Mouse (Mus musculus) heart, adult 9 months (tissue): ENCODE results near the gene Tagln2.

ENCODE experiments used
- DNase-seq, 2 experiments: peaks; one replicate each; pipeline ENCODE4 v3.0.0; 2022; ENCODE audit warnings: low spot score in 2 of 2

Gene Tagln2

DNA sequence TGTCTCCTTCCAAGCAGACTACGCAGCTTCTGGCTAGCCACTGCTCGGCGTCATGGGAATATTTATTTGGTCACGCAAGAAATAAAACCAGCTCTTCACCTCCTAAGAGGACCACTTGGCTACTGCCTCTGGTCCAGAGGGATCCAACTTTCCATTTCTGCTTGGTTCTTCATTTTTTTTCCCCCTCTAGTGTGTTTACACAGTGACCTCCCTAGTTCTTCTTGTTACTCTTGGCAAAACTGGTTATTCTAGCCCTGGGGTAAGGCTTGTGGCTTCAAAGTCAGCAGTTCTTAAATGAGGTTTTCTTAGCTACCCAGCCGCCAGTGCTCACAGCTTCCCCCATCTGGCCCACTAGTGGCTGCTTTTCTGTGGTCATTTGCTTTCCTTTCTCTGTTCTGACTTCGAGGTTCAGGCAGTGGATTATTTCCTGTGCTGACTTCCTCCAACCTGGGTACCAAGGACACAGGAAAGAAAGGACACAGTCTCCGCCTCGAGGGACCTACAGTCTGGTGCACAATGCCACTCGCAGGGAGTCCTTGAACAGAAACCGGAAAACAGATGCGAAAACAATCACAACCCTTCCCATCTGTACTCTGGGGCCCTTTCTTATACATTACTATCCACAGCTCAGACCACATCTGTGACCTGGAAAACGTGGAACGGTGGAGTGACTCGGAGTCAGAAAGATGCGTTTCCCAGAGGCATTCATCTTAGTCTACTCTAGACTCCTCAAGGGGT is 25.3 kb downstream of the Tagln2 start:
- DNase-seq = peak; percentile 82 to 92

DNA sequence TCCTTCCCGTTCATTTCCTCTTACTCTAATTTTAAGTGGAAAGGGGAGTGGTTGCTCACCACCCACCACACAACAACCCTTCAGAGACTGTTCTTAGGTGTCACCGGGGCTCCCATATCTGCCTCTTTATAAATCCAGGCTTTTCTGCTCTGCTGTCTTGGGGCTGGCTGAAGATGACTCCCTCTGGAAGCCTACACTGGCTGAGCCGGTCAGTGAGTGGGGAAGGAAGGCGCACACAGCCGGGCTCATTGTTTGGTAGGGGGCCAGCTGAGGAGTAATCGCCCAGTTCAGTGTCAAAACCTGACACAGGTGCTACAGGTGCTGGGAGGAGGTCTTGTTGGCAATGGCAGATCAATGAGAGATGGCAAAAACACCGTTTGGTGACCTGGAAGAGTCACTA is 26.1 kb downstream of the Tagln2 start:
- no peak for DNase-seq

DNA sequence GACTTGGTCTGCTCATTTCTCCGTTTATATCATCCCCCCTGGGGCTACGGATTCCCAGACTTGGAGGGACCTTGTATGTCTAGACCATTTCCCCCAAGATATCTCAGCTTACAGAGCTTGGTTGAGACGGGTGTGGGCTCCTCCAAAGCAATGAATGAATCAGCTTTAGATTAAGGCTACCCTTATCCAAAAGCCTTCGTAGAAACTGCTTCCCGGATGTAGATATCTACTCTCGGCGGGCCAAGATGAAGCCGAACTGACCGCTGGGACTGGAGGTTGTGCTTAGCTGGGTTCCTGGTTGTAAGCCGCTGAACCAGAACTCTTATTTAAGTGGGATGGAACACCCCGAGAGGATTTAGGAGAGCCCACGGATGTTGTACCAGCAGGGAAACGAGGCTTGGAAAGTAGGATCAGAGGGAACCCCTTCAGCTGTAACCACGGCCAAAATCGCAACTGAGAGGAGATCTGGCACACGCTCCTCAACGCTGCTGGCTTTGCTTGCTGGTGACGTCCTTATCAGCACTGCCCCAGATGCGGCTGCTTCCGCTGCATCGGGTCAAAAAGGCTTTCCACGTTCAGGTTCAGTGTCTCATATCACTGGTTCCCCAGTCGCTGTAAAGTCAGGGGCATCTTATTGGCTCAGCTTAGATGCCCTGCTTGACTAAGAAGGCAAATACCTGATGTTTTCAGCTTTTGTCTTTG is 26.7 kb downstream of the Tagln2 start:
- DNase-seq = peak; percentile 78 to 80

DNA sequence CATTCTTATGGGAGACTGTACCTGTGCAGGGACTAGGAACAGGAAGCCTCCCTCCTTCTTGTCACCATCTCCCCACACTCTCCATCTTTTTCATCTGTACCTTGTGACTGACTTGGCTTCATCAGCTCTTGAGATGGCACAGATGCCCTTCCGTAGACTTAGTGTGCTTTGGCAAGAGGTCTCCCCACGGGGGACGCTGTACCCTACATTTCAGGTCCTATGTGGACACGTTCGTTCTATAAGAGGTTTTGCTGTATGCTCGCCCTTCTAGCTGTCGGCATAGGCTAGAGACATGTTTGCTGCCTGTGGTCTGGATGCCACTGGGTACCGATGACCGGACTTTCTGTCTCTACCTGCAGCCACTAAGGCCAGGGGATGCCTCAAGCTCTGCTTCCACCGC is 27.6 kb downstream of the Tagln2 start:
- no peak for DNase-seq

DNA sequence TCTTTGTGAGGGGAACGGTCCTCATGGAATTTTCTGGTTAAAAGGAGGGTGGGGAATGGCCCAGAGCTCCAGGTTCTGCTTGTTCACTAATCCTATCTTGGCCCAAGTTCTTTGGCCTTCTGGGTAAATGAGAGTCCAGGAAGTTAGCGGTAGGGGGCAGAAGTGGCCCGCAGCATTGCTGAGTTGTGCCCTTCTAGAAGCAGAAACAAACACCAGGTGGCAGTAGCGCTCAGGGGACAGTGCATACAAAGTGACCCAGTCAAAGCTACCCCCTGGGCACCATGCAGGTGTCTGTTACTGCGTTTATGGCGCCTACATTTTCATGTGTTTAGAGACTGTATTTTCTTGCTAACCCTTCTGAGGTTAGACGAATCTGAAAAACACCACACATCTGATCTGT is 28.9 kb downstream of the Tagln2 start:
- DNase-seq = peak; percentile 85 to 90

DNA sequence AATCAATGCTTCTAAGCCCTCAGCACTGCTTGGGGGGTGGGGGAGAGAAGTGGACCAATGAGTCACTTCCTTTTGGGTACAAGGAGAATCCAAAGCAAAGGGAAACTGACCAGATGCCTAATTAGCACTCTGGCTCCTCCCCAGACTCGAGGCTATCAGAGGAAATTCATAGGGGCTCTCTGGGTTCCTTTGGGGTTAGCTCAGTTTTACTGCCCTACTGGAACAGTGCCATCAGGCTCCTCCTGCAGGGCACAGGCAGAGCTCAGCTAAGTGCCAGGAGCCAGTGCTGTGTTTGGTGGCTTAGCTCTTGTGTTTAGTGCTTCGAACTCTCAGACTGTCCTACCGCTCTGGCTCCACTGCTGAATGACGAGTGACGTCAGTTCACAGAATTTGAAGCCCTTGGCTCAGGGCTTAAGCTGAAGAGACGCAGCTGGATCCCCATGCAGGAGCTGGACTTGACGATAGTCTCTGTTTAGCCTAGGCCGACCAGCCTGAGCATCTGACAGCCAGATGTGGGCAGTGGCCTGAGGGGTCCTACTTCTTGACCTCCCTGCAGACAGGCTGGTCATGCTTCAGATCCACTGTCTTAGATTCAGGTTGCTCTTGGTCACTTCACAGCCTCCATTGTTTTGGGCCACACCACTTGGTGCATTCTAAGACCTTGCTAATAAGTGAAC is 30.8 kb downstream of the Tagln2 start:
- DNase-seq = no peak

DNA sequence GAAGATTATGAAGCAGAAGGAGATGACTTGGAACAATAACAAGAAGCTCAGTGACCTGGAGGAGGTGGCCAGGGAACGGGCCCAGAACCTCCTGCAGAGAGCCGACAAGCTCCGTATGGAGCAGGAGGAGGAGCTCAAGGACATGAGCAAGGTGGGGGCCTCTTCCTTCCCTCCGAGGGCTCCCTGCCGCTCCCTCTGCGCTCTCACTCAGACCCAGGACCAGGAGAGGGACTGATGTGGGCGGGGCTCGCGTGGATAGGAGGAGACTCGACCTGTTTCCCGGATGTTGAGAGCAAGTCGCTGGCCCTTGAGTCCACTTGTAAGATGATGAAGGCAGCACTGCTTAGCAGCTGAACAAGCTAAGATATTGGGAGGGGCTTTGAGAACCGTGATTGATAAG is 32.7 kb downstream of the Tagln2 start:
- DNase-seq = peak in 1 of 2 experiments; percentile 45

DNA sequence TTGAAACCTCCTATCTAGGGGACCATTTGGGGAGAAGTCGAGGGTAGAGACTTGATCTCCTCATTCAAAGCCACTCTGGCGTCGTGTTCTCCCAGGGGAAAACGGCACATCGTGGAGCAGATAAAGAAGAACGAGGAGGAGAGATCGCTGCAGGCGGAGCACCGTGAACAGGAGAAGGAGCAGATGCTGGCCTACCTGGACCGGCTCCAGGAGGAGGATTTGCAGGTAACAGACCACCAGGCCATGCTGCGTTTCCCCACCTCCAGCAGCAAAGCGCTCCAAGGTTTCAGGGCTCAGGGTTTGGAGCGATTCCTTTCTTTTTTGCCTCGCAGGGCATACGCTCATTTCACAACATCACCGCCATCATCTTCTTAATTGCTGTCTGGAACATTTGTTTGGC is 35.3 kb downstream of the Tagln2 start:
- DNase-seq = no peak

DNA sequence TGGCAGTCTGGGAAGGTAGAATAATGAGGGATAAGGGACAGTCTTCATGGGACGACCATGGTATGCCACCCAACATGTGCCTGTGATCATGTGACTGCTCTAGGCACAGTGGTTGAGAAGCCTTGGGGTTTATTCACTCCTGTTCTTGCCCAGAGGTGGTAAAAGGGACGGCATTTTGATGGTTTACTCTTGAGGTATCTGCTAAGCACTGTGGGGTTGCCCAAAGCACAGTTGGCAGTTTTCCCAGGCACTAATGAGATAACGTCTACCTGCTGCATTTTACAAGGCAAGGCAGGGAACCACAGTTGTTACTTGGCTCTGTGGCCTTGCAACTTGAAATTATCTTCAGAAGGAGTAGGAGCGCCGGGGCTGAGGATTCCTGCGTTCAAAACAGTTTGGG is 40.0 kb downstream of the Tagln2 start:
- DNase-seq = no peak

DNA sequence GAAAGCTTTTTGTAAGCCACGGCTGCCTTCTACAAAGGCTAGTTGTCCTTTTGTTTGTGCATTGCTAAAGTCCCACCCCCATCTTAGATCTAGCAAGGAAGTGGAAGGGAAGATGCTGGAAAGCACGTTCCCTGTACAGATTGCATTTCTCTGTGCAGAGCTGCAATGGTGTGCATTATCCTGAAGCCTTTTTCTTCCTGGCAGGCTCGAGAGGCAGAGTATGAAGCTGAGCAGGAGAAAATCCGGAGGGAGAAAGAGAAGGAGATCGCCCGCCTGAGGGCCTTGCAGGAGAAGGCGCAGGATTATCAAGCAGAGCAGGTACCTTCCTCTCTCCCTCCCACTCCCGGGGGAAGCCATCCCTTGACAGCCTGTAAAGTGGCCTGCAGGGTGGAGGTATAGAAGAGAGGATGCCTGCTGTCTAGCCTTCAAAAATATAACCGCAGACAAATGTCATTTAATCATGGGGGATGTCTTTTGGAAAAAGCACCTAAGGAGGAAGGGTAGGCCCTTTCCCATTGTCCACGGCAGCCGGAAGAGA is 40.5 kb downstream of the Tagln2 start:
- DNase-seq = no peak

DNA sequence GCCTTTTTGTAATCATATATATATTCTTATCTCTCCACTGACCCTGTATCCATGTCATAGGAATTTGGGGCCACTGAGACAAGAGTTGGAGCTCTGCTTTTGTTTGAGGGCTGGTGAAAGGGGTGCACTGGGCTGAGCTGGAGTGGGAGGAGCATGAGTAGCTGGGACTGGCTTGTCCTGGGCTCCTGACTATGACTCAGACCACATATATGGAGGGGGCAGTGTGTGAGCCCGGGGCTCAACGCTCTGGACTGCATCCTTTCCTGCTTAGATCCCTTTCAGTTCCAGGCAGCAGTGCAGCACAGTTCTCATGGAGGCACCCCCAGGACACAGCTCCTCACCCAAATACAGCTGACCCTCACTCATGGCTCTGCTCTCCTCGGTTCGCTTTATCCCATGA is 46.2 kb downstream of the Tagln2 start:
- no peak for DNase-seq

DNA sequence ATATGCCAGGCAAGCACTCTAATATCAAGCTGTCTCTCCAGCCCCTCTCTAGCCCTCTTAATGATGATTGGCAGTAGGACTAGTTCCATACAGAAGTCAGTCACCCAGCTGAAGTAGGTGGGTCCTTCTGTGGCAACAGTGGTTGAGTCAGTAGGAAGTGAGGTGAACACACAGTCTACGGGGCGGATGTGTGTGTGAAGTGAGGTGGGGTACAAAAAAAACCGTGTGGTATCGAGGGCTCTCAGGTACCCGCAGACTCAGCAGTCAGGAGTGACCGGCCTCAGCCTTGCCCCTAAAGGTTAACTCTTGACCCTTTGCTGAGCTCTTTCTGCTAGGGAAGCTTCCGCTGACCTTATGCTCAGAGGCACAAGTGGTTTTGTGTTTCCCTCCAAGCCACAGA is 48.7 kb downstream of the Tagln2 start:
- DNase-seq = no peak

DNA sequence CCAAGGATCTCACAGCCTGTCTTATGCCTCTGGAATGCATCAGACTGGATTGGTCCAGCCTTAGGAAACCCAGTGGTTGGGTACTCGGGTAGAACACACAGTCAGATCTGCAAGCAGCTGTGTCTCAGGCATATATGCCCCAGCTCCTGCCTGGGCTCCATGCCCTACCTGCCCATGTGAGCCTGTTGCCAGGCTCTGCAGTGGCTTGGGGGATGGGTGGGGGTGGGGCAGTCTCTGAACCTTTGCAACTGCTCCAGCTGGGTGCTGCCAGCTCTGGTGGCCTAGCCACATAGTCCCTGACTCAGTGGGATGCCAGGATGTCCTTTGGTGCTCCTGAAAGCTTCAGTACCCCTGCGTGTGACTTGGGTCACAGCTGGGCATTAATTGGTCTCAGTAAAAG is 49.5 kb downstream of the Tagln2 start:
- DNase-seq = no peak

DNA sequence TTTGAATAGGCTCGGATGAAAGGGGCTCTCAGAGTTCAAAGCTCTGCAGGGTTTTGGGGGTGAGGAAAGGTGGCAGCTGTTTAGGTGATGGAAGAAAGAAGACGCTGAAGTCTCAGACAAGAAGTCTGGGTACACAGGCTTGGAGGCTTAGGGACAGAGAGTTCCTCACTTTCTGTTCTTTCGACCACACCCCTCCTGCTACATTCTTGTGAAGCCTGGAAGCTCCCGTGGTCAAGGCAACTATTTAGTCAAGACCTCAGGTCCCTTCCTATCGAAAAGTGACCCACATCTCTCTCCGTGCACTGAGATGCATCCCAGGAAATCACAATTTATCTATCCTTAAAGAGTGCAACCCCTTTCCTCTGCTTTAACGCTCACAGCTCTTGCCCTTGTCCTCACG is 49.9 kb downstream of the Tagln2 start:
- no peak for DNase-seq

DNA sequence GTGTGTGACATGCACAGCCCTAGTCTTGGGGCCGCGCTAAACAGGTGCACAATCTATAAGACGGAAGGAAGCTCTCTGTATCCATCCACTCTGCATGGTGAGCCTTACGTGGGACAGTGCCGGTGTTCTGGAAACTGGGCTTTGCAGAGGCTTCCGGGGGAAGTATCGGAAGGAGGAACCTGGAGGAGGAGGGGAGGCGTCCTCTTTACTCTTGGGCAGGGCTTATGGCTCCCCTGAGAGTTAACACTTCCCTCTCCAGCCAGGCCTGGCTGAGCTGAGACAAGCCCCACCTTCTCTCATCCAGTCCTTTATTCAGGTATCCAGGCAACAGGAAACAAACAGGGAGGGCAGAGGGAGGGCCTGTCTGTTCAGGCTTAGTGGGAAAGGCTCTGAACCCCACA is 50.7 kb downstream of the Tagln2 start:
- peak; percentile 62 to 73 for DNase-seq

DNA sequence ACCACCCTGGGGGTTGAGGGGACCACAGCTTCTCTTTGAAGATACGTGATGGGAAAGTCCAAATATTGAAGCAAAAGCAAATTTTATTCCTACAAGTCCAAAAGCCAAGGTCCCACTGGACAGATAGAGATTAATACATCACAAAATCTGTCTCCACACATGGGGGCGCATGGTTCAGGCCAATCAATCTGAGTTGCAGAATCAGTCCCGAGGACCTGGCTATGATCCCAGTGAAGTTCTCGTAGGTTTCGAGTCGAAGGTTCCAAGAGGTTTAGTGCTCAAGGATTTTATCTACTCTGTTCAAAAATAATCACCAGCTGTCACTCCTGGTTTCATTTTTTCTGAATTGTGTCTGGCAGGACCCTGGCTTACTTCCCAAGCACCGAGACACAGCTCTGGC is 51.2 kb downstream of the Tagln2 start:
- no peak for DNase-seq

DNA sequence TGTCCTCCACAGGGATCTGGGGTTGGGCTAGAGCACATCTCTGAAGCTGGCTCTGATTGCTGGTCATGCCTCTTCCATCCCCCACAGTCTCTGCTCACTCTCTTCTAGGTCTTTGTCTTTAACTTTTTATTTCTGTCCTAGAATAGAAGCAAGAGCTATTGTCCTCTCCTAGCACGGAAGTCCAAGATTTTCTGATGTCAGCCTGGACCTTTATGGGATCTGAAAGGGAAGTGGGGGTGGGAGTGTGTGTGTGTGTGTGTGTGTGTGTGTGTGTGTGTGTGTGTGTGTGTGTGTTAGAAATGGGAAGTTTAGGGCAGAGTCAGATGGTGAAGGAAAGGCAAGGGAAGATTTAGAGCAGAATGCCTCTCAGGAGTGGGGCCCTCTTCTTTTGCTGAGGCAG is 52.8 kb downstream of the Tagln2 start:
- peak in 1 of 2 experiments; percentile 36 for DNase-seq

DNA sequence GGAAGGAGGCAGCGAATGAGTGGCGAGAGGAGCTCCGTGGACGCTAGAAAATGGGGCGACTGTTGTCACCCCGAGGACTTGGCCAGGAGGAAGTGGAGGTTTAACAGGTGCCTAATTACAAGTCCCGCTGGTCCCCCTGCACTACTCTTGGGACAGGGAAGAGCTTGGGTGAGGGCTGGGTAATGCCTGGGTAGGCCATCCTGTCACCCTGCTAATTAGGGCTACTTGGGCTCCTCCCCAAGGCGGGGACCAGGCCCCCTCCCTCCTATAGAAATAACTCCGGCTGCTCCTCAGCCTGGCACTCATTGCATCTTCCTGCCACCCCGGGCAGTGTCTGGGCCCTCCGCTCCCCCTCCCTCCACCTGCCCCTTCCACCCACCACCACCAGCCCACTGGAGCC is 55.8 kb downstream of the Tagln2 start, which contains the start of gene Vsig8:
TSS of gene Vsig8 (plus strand) at position 301 of the 400 bp plus-strand sequence.
- no peak for DNase-seq
